Mouse (Mus musculus) megakaryocyte, embryonic 14.5 days (primary cell): ENCODE data around the gene Lss.

Experiments used
- FLI1 ChIP-seq: IDR thresholded peaks from 2 replicates; pipeline ENCODE4 v1.6.1; 2012; ENCODE audit warnings: low read length, inconsistent platforms, mixed read lengths
- GATA1 ChIP-seq: IDR thresholded peaks from 3 replicates; pipeline ENCODE4 v1.6.1; 2012; ENCODE audit warnings: mixed read lengths, low read length, inconsistent platforms, borderline replicate concordance

GRCm38 (mm10) chr10:76530922-76531321 lies 466 bp upstream of the Lss start:
- TF ChIP-seq GATA1 (no peak), FLI1 (no peak)
